Mouse (Mus musculus): ENCODE data around the gene Pim2. TPM values are rescaled to one million over a fixed set of nuclear protein-coding genes. Genes with fewer than 3 reads are reported as not detected.
A peak's percentile ranks its signal among the peaks of the same experiment; 100 is the strongest.

Pim2 gene
- polyA plus RNA-seq, 1 experiment from 2014 or later: 10.7 TPM

DNA sequence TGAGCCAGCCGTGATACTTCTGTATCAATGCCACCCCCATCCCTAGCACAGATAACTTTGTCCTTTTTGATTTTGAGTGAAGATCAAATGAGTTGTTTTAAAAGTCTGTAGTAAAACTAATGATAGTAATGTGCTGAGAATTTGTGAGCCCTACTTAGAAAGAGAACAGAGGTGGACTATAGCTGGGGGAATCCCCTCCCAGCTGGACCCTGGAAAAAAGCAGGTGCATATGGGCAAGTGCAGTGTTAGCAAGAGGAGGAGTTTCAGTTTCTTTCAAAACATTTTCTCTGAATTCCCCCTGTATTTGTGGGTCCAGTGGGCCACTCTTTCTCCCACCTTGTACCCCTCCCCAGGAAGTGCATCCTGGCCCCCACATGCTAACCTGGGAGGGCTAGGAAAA is 14.9 kb upstream of the Pim2 start:
- H3K4me1 ChIP-seq (replicated peaks; ENCODE audit: control insufficient read depth, insufficient read depth, low read length): no peaks in the 10 kb centered on the region
- no peak overlapping the region for H3K4me3 ChIP-seq (ENCODE audit: low read depth, low read length)
- no peak overlapping the region for H3K27ac ChIP-seq (ENCODE audit: low read depth, low read length)
- H3K4me2 ChIP-seq (ENCODE audit: low read depth, low read length, severe bottlenecking): no peak overlapping the region
- no peaks in the 10 kb centered on the region; the same call in 1 of the 2 replicates for H3K36me3 ChIP-seq (ENCODE audit: control insufficient read depth, insufficient read depth, low read length)
- DNase-seq (ENCODE audit: low spot score) (no peak), ATAC-seq (replicated peaks; ENCODE audit: low FRiP score) (no peak)
- H3K27me3 ChIP-seq (ENCODE audit: control insufficient read depth, insufficient read depth, low read length): no peaks in the 10 kb centered on the region
- WGBS: 95% methylated on average over 1 of the region's 1 CpGs
- H3K9ac ChIP-seq (ENCODE audit: low read length): no peak overlapping the region
- H3K9me3 ChIP-seq (ENCODE audit: control insufficient read depth, low read length): no peaks in the 10 kb centered on the region

DNA sequence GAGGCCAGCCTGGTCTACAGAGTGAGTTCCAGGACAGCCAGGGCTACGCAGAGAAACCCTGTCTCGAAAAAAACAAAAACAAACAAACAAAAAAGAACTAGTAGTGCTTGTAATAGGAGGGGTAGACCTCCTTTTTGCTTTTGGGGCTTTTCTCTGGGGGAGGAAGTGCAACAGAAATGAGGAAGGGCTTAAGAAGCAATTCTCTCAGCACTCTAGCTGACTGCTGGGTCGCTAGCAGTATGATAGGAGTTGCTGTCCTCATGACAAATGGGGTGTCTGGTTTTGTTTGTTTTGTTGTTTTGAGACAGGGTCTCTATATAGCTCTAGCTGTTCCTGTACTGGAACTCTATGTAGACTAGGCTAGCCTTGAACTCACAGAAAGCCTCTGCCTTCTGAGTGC is 13.5 kb upstream of the Pim2 start:
- H3K4me3 ChIP-seq (ENCODE audit: low read depth, low read length): no peak overlapping the region
- H3K4me2 ChIP-seq (ENCODE audit: low read depth, low read length, severe bottlenecking): no peak overlapping the region
- H3K4me1 ChIP-seq (replicated peaks; ENCODE audit: control insufficient read depth, insufficient read depth, low read length): no peaks in the 10 kb centered on the region
- H3K9me3 ChIP-seq (ENCODE audit: control insufficient read depth, low read length): no peaks in the 10 kb centered on the region
- no peaks in the 10 kb centered on the region for H3K27me3 ChIP-seq (ENCODE audit: control insufficient read depth, insufficient read depth, low read length)
- no peaks in the 10 kb centered on the region; the same call in 1 of the 2 replicates for H3K36me3 ChIP-seq (ENCODE audit: control insufficient read depth, insufficient read depth, low read length)
- ATAC-seq (replicated peaks; ENCODE audit: low FRiP score): no peak
- H3K27ac ChIP-seq (ENCODE audit: low read depth, low read length): no peak overlapping the region
- no peak for DNase-seq (ENCODE audit: low spot score)
- WGBS: 69% methylated on average over 3 of the region's 3 CpGs
- H3K9ac ChIP-seq (ENCODE audit: low read length): no peak overlapping the region

DNA sequence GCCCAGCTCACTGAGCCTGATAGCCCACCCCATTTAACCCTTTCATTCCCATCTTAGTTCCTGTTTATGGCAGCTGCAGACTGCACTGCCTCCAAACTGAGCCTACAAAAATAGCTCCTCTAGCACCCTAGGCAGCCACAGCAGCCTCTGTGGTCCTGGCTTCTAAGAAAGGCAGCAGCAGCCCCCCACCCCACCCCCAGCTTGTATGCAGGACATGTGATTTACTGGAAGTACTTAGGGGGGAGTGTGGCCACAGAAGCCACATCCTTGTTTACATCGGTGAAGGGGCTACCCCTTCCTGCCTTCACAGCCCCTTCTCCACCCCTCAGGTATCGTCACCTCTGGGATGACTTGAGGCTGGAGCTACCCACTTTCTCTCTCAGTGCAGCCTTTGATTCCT is 12.7 kb upstream of the Pim2 start:
- ATAC-seq (replicated peaks; ENCODE audit: low FRiP score) (no peak), DNase-seq (ENCODE audit: low spot score) (no peak)
- Histone ChIP-seq H3K9ac (ENCODE audit: low read length) (no peak overlapping the region), H3K36me3 (ENCODE audit: control insufficient read depth, insufficient read depth, low read length) (no peaks in the 10 kb centered on the region; the same call in 1 of the 2 replicates), H3K27me3 (ENCODE audit: control insufficient read depth, insufficient read depth, low read length) (no peaks in the 10 kb centered on the region), H3K4me3 (ENCODE audit: low read depth, low read length) (no peak overlapping the region), H3K4me1 (replicated peaks; ENCODE audit: control insufficient read depth, insufficient read depth, low read length) (no peaks in the 10 kb centered on the region), H3K4me2 (ENCODE audit: low read depth, low read length, severe bottlenecking) (no peak overlapping the region), H3K9me3 (ENCODE audit: control insufficient read depth, low read length) (no peaks in the 10 kb centered on the region), H3K27ac (ENCODE audit: low read depth, low read length) (no peak overlapping the region)
- 71% methylated on average over 2 of the region's 2 CpGs for WGBS

DNA sequence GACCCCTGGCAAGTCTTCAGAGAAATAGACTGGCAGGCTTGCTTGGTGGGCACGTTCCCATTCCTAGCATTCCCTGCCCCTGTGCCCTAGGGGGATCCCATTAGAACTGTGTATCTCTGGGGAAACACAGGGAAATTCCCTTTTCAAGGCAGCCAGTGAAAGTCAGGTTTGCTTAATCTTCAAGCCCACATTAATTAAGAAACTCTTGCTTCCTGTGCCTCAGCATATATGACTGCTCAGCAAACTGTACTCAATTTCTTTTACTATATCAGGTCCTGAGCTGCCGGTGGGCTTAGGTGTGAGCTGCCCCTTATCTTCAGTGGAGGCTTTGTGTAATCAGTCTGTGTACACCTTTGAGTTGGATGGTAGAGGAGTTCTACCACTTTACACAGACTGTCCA is 12.3 kb upstream of the Pim2 start:
- DNase-seq (ENCODE audit: low spot score): no peak
- no peak overlapping the region for H3K9ac ChIP-seq (ENCODE audit: low read length)

DNA sequence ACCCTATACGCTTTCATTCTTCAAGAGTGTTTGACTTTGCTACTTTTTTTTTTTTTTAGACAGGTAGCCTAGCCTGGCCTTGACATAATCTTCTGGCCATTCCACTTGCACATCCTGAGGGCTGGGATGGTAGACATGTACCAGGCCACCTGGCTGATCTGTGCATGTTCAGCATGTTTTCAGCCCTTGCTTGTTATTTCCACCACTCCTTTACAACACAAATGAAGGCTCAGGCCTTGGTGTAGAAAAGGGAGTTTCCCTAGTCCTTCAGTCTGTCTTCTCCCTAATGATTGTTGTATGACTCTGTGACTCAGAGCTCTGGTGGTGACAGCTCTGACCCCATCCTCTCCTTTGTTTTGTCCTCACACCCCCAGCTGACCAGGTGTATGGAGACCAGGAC is 10.9 kb upstream of the Pim2 start:
- Histone ChIP-seq H3K4me3 (ENCODE audit: low read depth, low read length) (no peak overlapping the region), H3K9ac (ENCODE audit: low read length) (no peak overlapping the region), H3K9me3 (ENCODE audit: control insufficient read depth, low read length) (no peaks in the 10 kb centered on the region), H3K36me3 (ENCODE audit: control insufficient read depth, insufficient read depth, low read length) (no peaks in the 10 kb centered on the region; the same call in 1 of the 2 replicates), H3K27me3 (ENCODE audit: control insufficient read depth, insufficient read depth, low read length) (no peaks in the 10 kb centered on the region), H3K4me2 (ENCODE audit: low read depth, low read length, severe bottlenecking) (no peak overlapping the region), H3K27ac (ENCODE audit: low read depth, low read length) (no peak overlapping the region), H3K4me1 (replicated peaks; ENCODE audit: control insufficient read depth, insufficient read depth, low read length) (no peaks in the 10 kb centered on the region)
- WGBS: 100% methylated on average over 1 of the region's 1 CpGs
- no peak for ATAC-seq (replicated peaks; ENCODE audit: low FRiP score)
- DNase-seq (ENCODE audit: low spot score): no peak

More for the DNA sequence above, 12.3 kb upstream of the Pim2 start:
- H3K4me3 ChIP-seq (ENCODE audit: low read depth, low read length): no peak overlapping the region
- H3K36me3 ChIP-seq (ENCODE audit: control insufficient read depth, insufficient read depth, low read length): no peaks in the 10 kb centered on the region; the same call in 1 of the 2 replicates
- no peak for ATAC-seq (replicated peaks; ENCODE audit: low FRiP score)
- no peak overlapping the region for H3K4me2 ChIP-seq (ENCODE audit: low read depth, low read length, severe bottlenecking)
- no peaks in the 10 kb centered on the region for H3K4me1 ChIP-seq (replicated peaks; ENCODE audit: control insufficient read depth, insufficient read depth, low read length)
- no peak overlapping the region for H3K27ac ChIP-seq (ENCODE audit: low read depth, low read length)
- no peaks in the 10 kb centered on the region for H3K9me3 ChIP-seq (ENCODE audit: control insufficient read depth, low read length)
- no peaks in the 10 kb centered on the region for H3K27me3 ChIP-seq (ENCODE audit: control insufficient read depth, insufficient read depth, low read length)
- 80% methylated on average over 2 of the region's 2 CpGs for WGBS

DNA sequence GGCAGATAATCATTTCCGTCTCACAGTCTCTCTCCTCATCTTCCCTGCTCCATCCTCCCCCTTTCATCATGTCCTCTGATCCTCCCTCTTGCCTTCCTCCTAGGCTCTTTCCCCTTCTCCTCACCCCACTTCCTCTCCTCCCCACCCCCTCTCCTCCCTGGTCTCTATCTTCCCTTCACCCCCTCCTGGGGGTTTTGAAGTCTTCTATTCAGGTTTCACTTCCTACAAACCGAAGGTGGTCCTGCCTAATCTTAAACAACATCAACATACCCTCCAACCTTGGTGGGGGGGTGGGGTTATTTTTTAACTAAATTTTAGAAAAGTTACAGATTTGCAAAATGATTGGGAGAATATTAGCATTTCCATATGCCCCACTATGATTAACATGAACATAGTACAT is 9.6 kb upstream of the Pim2 start:
- Histone ChIP-seq H3K27ac (ENCODE audit: low read depth, low read length) (no peak overlapping the region), H3K9ac (ENCODE audit: low read length) (no peak overlapping the region), H3K27me3 (ENCODE audit: control insufficient read depth, insufficient read depth, low read length) (no peaks in the 10 kb centered on the region), H3K4me2 (ENCODE audit: low read depth, low read length, severe bottlenecking) (no peak overlapping the region), H3K4me1 (replicated peaks; ENCODE audit: control insufficient read depth, insufficient read depth, low read length) (no peaks in the 10 kb centered on the region), H3K36me3 (ENCODE audit: control insufficient read depth, insufficient read depth, low read length) (no peaks in the 10 kb centered on the region; the same call in 1 of the 2 replicates), H3K4me3 (ENCODE audit: low read depth, low read length) (no peak overlapping the region), H3K9me3 (ENCODE audit: control insufficient read depth, low read length) (no peaks in the 10 kb centered on the region)
- DNase-seq (ENCODE audit: low spot score) (no peak), ATAC-seq (replicated peaks; ENCODE audit: low FRiP score) (no peak)
- 35% methylated on average over 2 of the region's 2 CpGs for WGBS

DNA sequence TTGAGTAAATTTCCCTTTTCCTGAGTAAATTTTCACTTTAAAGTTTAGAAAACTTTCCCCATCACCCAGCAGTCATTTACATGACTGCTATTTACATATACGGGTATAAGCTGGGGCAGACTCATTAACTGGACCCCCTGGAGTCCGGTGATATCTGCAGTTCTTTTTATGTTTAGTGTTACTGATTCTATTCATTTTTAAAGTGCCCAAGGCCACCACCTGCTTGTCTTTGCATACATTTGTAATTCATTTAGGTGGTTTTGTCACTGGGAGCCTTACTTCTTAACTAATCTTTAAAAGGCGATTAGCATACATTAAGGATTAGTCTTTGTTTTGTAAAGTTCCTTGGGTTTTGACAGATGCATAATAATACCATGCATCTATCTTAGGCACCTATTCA is 8.2 kb upstream of the Pim2 start:
- Histone ChIP-seq H3K27me3 (ENCODE audit: control insufficient read depth, insufficient read depth, low read length) (no peaks in the 10 kb centered on the region), H3K4me3 (ENCODE audit: low read depth, low read length) (no peak overlapping the region), H3K27ac (ENCODE audit: low read depth, low read length) (no peak overlapping the region), H3K4me1 (replicated peaks; ENCODE audit: control insufficient read depth, insufficient read depth, low read length) (no peaks in the 10 kb centered on the region), H3K36me3 (ENCODE audit: control insufficient read depth, insufficient read depth, low read length) (no peaks in the 10 kb centered on the region; the same call in 1 of the 2 replicates), H3K9me3 (ENCODE audit: control insufficient read depth, low read length) (no peaks in the 10 kb centered on the region), H3K9ac (ENCODE audit: low read length) (no peak overlapping the region), H3K4me2 (ENCODE audit: low read depth, low read length, severe bottlenecking) (no peak overlapping the region)
- 21% methylated on average over 3 of the region's 3 CpGs for WGBS
- DNase-seq (ENCODE audit: low spot score) (no peak), ATAC-seq (replicated peaks; ENCODE audit: low FRiP score) (no peak)

DNA sequence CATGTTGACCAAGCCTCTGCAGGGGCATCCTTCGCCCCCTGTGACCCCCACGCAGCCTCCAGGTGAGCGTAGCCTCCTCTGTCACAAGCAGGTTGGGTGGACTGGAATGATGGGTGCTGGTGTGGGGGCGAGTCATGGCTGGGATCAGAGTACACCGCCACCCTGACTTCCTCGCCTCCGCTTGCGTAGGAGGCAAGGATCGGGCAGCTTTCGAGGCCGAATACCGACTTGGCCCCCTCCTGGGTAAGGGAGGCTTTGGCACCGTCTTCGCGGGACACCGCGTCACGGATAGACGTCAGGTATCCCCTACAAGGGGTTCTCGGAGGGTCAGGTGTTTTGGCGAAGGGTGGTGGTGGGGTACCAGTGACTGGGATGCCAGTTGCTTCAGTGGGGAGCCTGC is 433 bp downstream of the Pim2 start:
- 21% methylated on average over 21 of the region's 21 CpGs for WGBS
- ATAC-seq (replicated peaks; ENCODE audit: low FRiP score): peak; percentile 25; the same call in 1 of the 2 replicates
- Histone ChIP-seq H3K4me3 (ENCODE audit: low read depth, low read length) (peak overlapping the region; percentile 41), H3K27me3 (ENCODE audit: control insufficient read depth, insufficient read depth, low read length) (no peaks in the 10 kb centered on the region), H3K9ac (ENCODE audit: low read length) (peak overlapping the region; percentile 45; the same call in 1 of the 2 replicates), H3K27ac (ENCODE audit: low read depth, low read length) (no peak overlapping the region), H3K9me3 (ENCODE audit: control insufficient read depth, low read length) (no peaks in the 10 kb centered on the region), H3K4me2 (ENCODE audit: low read depth, low read length, severe bottlenecking) (peak overlapping the region; percentile 91), H3K4me1 (replicated peaks; ENCODE audit: control insufficient read depth, insufficient read depth, low read length) (peaks cover 3% of the 10 kb centered on the region; the same call in 1 of the 2 replicates), H3K36me3 (ENCODE audit: control insufficient read depth, insufficient read depth, low read length) (no peaks in the 10 kb centered on the region; the same call in 1 of the 2 replicates)
- DNase-seq (ENCODE audit: low spot score): no peak

DNA sequence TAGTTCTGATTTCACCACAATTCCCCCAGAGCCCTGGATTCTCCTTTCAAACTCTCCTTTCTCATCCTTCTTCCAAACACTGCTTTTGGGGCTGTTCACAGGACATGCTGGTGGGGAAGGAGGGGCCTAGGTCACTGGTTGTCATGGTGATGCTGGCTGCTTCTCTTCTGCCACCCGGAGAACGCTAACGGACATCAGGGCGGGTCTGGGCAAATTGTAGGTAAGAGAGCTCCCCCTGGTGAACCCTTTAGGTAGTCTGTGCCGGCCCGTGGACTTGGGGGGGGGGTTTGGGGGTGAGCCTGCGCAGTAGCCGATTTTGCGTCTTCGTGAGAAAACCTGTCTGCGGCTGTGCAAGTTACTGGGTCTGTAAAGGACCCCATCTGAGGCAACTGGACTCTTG is 1.8 kb downstream of the Pim2 start:
- Histone ChIP-seq H3K4me2 (ENCODE audit: low read depth, low read length, severe bottlenecking) (peak overlapping the region; percentile 91; the same call in 1 of the 2 replicates), H3K9me3 (ENCODE audit: control insufficient read depth, low read length) (no peaks in the 10 kb centered on the region), H3K27ac (ENCODE audit: low read depth, low read length) (no peak overlapping the region), H3K4me1 (replicated peaks; ENCODE audit: control insufficient read depth, insufficient read depth, low read length) (peaks cover 3% of the 10 kb centered on the region; the same call in 1 of the 2 replicates), H3K36me3 (ENCODE audit: control insufficient read depth, insufficient read depth, low read length) (no peaks in the 10 kb centered on the region), H3K9ac (ENCODE audit: low read length) (no peak overlapping the region), H3K4me3 (ENCODE audit: low read depth, low read length) (peak overlapping the region; percentile 41; the same call in 1 of the 2 replicates), H3K27me3 (ENCODE audit: control insufficient read depth, insufficient read depth, low read length) (no peaks in the 10 kb centered on the region)
- peak; percentile 63 for ATAC-seq (replicated peaks; ENCODE audit: low FRiP score)
- WGBS: 19% methylated on average over 11 of the region's 11 CpGs
- peak; percentile 79 for DNase-seq (ENCODE audit: low spot score)
